ENCODE assay signal across 10 mouse cellular contexts in the genomic region with DNA sequence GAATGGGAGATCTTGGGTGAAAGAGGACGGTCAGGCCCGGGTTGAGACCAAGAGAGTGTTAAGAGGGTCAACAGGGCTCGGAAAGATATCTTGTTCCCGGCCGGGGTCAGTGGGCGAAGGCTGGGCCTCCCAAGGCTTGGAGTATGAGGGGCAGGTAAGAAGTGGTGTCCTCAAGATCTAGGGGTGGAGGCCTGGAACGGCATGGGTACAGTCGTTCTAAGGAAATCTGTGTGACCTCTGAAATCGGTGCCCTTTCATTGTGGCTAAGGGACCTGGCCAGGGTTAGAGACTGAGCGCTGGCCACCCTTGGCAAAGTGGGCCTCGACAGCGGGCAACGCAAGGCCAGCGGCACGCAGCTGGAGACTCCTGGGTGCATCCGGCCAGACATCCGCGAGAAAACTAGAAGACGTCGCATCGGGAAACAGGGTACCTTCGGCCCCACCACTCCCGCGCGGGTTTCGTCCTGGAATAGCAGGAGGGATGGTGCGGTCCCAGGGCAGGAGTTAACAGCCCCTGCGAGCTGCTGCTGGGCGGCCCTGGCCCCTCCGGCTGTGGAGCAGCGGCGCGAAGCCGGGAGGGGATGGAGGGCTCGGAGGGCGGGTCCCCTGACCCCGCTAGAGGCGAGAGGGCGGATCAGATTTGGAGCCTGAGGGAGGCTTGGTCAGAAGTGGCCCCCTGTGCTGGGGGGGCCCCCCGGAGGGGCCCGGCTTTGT. TPM values are rescaled to one million over a fixed set of nuclear protein-coding genes. Genes with fewer than 3 reads are reported as not detected.
DNase-seq lines count a peak whose midpoint lies in the region; ATAC-seq lines count a peak whose summit lies in the region.
"Had no signal": no experiment of that assay in that cellular context is flagged by ENCODE, and none has a peak within 500 bp of the region (broad histone marks: within the 10 kb centered on the region; RNA-seq: fewer than 3 reads in every experiment).

No protein-coding gene starts in this region.

- H3K27me3 ChIP-seq in heart, embryonic 15.5 days: peaks cover 100% of the 10 kb centered on the region
- peaks cover 100% of the 10 kb centered on the region for H3K27me3 ChIP-seq in embryonic facial prominence, embryonic 10.5 days (replicated peaks; ENCODE audit: low read depth, poor library complexity, severe bottlenecking)
- peaks cover 87% of the 10 kb centered on the region for H3K27me3 ChIP-seq in hindbrain, embryonic 15.5 days
- peaks cover 100% of the 10 kb centered on the region for H3K27me3 ChIP-seq in midbrain, embryonic 12.5 days

- H3K27ac ChIP-seq in heart, embryonic 15.5 days: no peak overlapping the region
- peak overlapping the region; percentile 71 for H3K27ac ChIP-seq in embryonic facial prominence, embryonic 10.5 days (replicated peaks)
- peak overlapping the region; percentile 69 for H3K27ac ChIP-seq in hindbrain, embryonic 15.5 days (replicated peaks)
- H3K27ac ChIP-seq in midbrain, embryonic 12.5 days (replicated peaks): peak overlapping the region; percentile 43

- H3K9me3 ChIP-seq in heart, embryonic 15.5 days (replicated peaks): no peaks in the 10 kb centered on the region
- H3K9me3 ChIP-seq in embryonic facial prominence, embryonic 10.5 days: no peaks in the 10 kb centered on the region
- no peaks in the 10 kb centered on the region for H3K9me3 ChIP-seq in hindbrain, embryonic 15.5 days
- H3K9me3 ChIP-seq in midbrain, embryonic 12.5 days: no peaks in the 10 kb centered on the region

- H3K9ac ChIP-seq in heart, embryonic 15.5 days: no peak overlapping the region
- peak overlapping the region; percentile 31 for H3K9ac ChIP-seq in hindbrain, embryonic 15.5 days
- H3K9ac ChIP-seq in midbrain, embryonic 12.5 days (replicated peaks): peak overlapping the region; percentile 16

- H3K4me2 ChIP-seq in heart, embryonic 15.5 days: peak overlapping the region; percentile 34
- peak overlapping the region; percentile 53 for H3K4me2 ChIP-seq in hindbrain, embryonic 15.5 days
- peak overlapping the region; percentile 59 for H3K4me2 ChIP-seq in midbrain, embryonic 12.5 days (replicated peaks)

- no peak for ATAC-seq in heart, embryonic 15.5 days (replicated peaks; ENCODE audit: insufficient number of reproducible peaks, insufficient read depth, low FRiP score, low read depth)
- ATAC-seq in hindbrain, embryonic 15.5 days (ENCODE audit: low FRiP score, low read depth): no peak
- no peak for ATAC-seq in midbrain, embryonic 12.5 days (ENCODE audit: low FRiP score, low read depth)

- H3K36me3 ChIP-seq in heart, embryonic 15.5 days: no peaks in the 10 kb centered on the region
- H3K36me3 ChIP-seq in embryonic facial prominence, embryonic 10.5 days (replicated peaks): no peaks in the 10 kb centered on the region
- H3K36me3 ChIP-seq in hindbrain, embryonic 15.5 days: no peaks in the 10 kb centered on the region
- no peaks in the 10 kb centered on the region for H3K36me3 ChIP-seq in midbrain, embryonic 12.5 days
- H3K36me3 ChIP-seq: G1E had no signal

- DNase-seq in heart, adult 18-20 months: no peak
- DNase-seq in embryonic facial prominence, embryonic 10.5 days (ENCODE audit: low spot score): peak; percentile 74
- no peak for DNase-seq in adrenal gland, adult 18-20 months (ENCODE audit: low spot score in 2 of 2)
- no peak for DNase-seq in cerebellum, postnatal 14 days
- DNase-seq in right cerebral cortex, postnatal 25 days: no peak

- H3K4me1 ChIP-seq in heart, embryonic 15.5 days (replicated peaks): peaks cover 37% of the 10 kb centered on the region
- peaks cover 70% of the 10 kb centered on the region for H3K4me1 ChIP-seq in embryonic facial prominence, embryonic 10.5 days
- peaks cover 17% of the 10 kb centered on the region for H3K4me1 ChIP-seq in hindbrain, embryonic 15.5 days (replicated peaks)
- peaks cover 48% of the 10 kb centered on the region for H3K4me1 ChIP-seq in midbrain, embryonic 12.5 days

- WGBS in heart, embryonic 15.5 days: 2% methylated on average over 41 of the region's 41 CpGs
- WGBS in embryonic facial prominence, embryonic 10.5 days: under 1% methylated on average over 41 of the region's 41 CpGs
- under 1% methylated on average over 41 of the region's 41 CpGs for WGBS in hindbrain, embryonic 15.5 days
- WGBS in midbrain, embryonic 12.5 days: under 1% methylated on average over 41 of the region's 41 CpGs

- peak overlapping the region; percentile 28 for H3K4me3 ChIP-seq in heart, embryonic 15.5 days
- peak overlapping the region; percentile 60 for H3K4me3 ChIP-seq in embryonic facial prominence, embryonic 10.5 days
- H3K4me3 ChIP-seq in hindbrain, embryonic 15.5 days: peak overlapping the region; percentile 39
- peak overlapping the region; percentile 46 for H3K4me3 ChIP-seq in midbrain, embryonic 12.5 days

RNA-seq across cellular contexts. Expression of gene Lmx1b, which starts 1.7 kb away (rescaled TPM):
- not detected in 2 replicates for polyA plus RNA-seq in heart, embryonic 15.5 days (2015; fragmentation: Nextera tagmentation; extraction: Ambion mirVana)
- under 1 TPM in 1 of 2 experiments, not detected in 1; 0.05 TPM for total RNA-seq in heart, adult 18-20 months (2021)
- 0.85 and 0.99 TPM in 2 replicates for polyA plus RNA-seq in embryonic facial prominence, embryonic 10.5 days (2016; fragmentation: Nextera tagmentation; extraction: Ambion mirVana)
- 4.9 and 6.2 TPM in 2 replicates for polyA plus RNA-seq in hindbrain, embryonic 15.5 days (2015; fragmentation: Nextera tagmentation; extraction: Ambion mirVana)
- polyA plus RNA-seq in midbrain, embryonic 12.5 days (2016; fragmentation: Nextera tagmentation; extraction: Ambion mirVana): 2.3 and 2.8 TPM in 2 replicates
- not detected for total RNA-seq in adrenal gland, adult 18-20 months (2021)
- polyA plus RNA-seq: G1E; gonadal fat pad, adult 2 months had no signal
